Mouse (Mus musculus) C2C12 (cell line): ENCODE data around the gene Plxnb1.

Source experiments
- CEBPB ChIP-seq: IDR thresholded peaks from one replicate; pipeline ENCODE4 v1.6.1; 2011; ENCODE audit warnings: low read depth, mild to moderate bottlenecking, control low read depth, moderate library complexity
- CTCF ChIP-seq: IDR thresholded peaks from one replicate; pipeline ENCODE4 v1.5.1; 2011; ENCODE audit not compliant: control insufficient read depth, insufficient read depth, insufficient read length
- FOSL1 ChIP-seq: IDR thresholded peaks from one replicate; pipeline ENCODE4 v1.8.0; 2011; ENCODE audit warnings: mild to moderate bottlenecking, low read length; ENCODE audit not compliant: poor library complexity, insufficient read depth, severe bottlenecking
- MAX ChIP-seq: IDR thresholded peaks from one replicate; pipeline ENCODE4 v1.6.1; 2011; ENCODE audit warnings: mild to moderate bottlenecking, control low read depth
- MYOD1 ChIP-seq: IDR thresholded peaks from one replicate; pipeline ENCODE4 v1.6.1; 2011; ENCODE audit warnings: low read depth; ENCODE audit not compliant: control insufficient read depth, insufficient read length
- MYOG ChIP-seq: IDR thresholded peaks from one replicate; pipeline ENCODE4 v1.6.1; 2011; ENCODE audit not compliant: control insufficient read depth, insufficient read length; ENCODE audit errors: extremely low read depth
- USF1 ChIP-seq: IDR thresholded peaks from one replicate; pipeline ENCODE4 v1.6.1; 2011; ENCODE audit warnings: low read depth, mild to moderate bottlenecking, control low read depth, moderate library complexity

DNA sequence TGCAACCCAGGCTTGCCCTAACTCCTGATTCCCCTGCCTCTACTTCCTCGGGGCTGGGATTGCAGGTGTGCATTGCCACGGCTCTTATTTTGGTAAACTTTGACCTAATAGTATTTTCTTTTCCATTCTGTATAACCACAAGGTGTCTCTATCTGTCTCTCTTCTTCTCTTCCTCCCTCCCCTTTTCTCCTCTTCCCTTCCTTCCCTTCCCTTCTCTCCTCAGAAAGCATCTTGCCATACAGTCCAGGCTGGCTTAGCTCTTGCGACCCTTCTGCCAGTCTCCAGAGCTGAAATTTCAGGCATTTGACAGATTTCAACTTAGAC lies 44.6 kb upstream of the Plxnb1 start:
- TF ChIP-seq CTCF (no peak), MAX (no peak), CEBPB (no peak), USF1 (no peak), MYOD1 (no peak), MYOG (no peak), FOSL1 (no peak)
